Mouse (Mus musculus) spleen, adult 2 months (tissue): ENCODE measurements around the gene Tspan32. TPM values are rescaled to one million over a fixed set of nuclear protein-coding genes. Genes with fewer than 3 reads are reported as not detected.

Experiments
- DNase-seq, 2 experiments: peaks; one replicate each; pipeline versions ENCODE4 v3.0.0 to v3.0.0-alpha.2; 2012 to 2021; ENCODE audit warnings: low spot score in 2 of 2, low read depth in 1 of 2
- H3K27ac ChIP-seq: fragments of 200-500 bp; 2 replicates; pipeline ENCODE4 v1.5.1; 2012; ENCODE audit warnings: low read length, inconsistent platforms; ENCODE audit not compliant: insufficient read depth
- H3K27me3 ChIP-seq: fragments of 200-500 bp; 2 replicates; pipeline ENCODE4 v1.6.1; 2012; ENCODE audit warnings: mild to moderate bottlenecking, moderate library complexity, low read length, inconsistent platforms; ENCODE audit not compliant: control insufficient read depth, insufficient read depth
- H3K36me3 ChIP-seq: fragments of 200-500 bp; 2 replicates; pipeline ENCODE4 v1.6.1; 2012; ENCODE audit warnings: mild to moderate bottlenecking, low read length, inconsistent platforms; ENCODE audit not compliant: control insufficient read depth, insufficient read depth
- H3K4me1 ChIP-seq: fragments of 200-500 bp; 2 replicates; pipeline ENCODE4 v1.6.1; 2011; ENCODE audit warnings: inconsistent platforms; ENCODE audit not compliant: control insufficient read depth, insufficient read depth, insufficient read length
- H3K4me3 ChIP-seq: fragments of 200-500 bp; 2 replicates; pipeline ENCODE4 v1.5.1; 2011; ENCODE audit warnings: mild to moderate bottlenecking, inconsistent platforms; ENCODE audit not compliant: insufficient read depth, insufficient read length; ENCODE audit errors: extremely low read depth
- CTCF ChIP-seq: fragments of 200-500 bp; IDR thresholded peaks from 2 replicates; pipeline ENCODE4 v1.5.1; 2011; ENCODE audit warnings: mild to moderate bottlenecking, inconsistent platforms; ENCODE audit not compliant: insufficient read depth, insufficient read length, insufficient replicate concordance; ENCODE audit errors: extremely low read depth
- POLR2A ChIP-seq: fragments of 200-500 bp; IDR thresholded peaks from 2 replicates; pipeline ENCODE4 v1.6.1; 2011; ENCODE audit warnings: low read depth, low read length, inconsistent platforms
- WGBS: fragments of 180-500 bp; shearing (Covaris S2); methylation state at CpG from one replicate; pipeline ENCODE4 v1.1.7; 2018; 5-methylcytosine and 5-hydroxymethylcytosine counted together
- polyA plus RNA-seq: library from polyadenylated mRNA; depleted of rRNA; stranded (reverse); fragments of >200 nt; gene quantifications from 2 replicates; pipeline ENCODE4 v1.2.3, GENCODE M21; 2012

Tspan32 gene
- polyA plus RNA-seq, 1 experiment = 89.4 TPM

DNA sequence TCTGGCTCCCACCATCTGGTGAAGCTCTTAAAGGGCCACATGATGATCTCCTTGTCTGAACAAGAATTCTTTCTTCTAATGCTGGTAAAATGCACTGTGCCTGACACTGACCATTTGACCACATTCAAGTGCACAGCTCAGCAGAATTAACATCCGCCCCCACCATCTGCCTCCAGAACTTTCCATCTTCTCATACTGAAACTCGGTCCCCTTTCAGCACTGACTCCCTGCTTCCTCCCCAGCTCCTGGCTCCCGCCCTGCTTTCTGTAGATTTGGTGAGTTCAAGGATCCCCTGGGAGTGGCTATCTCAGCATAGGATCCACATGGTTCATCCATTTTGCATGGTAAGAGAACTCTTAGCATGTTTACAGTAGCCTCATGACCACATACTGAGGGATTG, 15.9 kb downstream of the Tspan32 start:
- Histone ChIP-seq H3K27me3 (no peaks in the 10 kb centered on the region), H3K27ac (peak overlapping the region; percentile 44), H3K36me3 (no peaks in the 10 kb centered on the region; the same call in 1 of the 2 replicates), H3K4me3 (no peak overlapping the region), H3K4me1 (peaks cover 21% of the 10 kb centered on the region; the same call in 1 of the 2 replicates)
- 68% methylated on average over 3 of the region's 3 CpGs for WGBS
- TF ChIP-seq CTCF (no peak), POLR2A (no peak)
- DNase-seq = no peak

DNA sequence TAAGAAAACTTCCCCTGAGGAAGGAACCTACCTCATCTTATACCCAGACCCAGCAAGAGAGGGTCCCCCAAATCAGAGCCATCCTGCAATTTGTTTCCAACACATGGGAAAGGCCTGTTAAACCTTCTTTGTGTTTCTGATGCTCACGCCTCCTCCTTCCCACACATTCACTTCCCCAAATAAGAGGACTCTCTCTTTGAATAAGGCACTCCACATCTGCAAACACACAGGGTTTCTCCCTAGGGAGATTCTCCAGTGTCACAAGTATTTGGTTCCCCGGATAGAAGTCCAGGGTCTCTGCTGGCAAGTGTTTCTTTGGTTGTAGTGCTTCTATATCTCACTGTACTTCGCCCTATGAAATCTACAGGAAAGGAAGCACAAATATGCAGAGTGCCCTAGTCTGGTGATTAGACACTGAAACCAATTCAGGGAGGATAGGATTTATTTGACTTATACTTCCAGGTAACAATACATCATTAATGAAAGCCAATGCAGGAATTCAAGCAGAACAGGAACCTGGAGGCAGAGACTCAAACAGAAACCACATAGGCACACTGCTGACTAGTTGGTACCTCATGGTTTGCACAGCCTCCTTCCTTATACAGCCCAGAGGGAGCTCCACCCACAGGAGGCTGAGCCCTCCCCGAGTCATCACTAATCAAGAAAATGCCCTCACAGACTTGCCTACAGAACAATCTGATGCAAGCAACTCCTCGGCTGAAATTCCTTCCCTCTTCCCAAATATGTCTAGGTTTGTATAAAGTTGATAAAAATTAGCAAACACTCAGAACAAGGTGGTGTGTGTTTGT, 16.7 kb downstream of the Tspan32 start:
- peaks cover 16% of the 10 kb centered on the region; the same call in 1 of the 2 replicates for H3K4me1 ChIP-seq
- no peaks in the 10 kb centered on the region for H3K27me3 ChIP-seq
- H3K36me3 ChIP-seq = no peaks in the 10 kb centered on the region; the same call in 1 of the 2 replicates
- WGBS = 54% methylated on average over 5 of the region's 5 CpGs
- no peak for DNase-seq
- H3K4me3 ChIP-seq = no peak overlapping the region
- TF ChIP-seq CTCF = no peak
- no peak for TF ChIP-seq POLR2A
- peak overlapping the region; percentile 32; the same call in 1 of the 2 replicates for H3K27ac ChIP-seq

DNA sequence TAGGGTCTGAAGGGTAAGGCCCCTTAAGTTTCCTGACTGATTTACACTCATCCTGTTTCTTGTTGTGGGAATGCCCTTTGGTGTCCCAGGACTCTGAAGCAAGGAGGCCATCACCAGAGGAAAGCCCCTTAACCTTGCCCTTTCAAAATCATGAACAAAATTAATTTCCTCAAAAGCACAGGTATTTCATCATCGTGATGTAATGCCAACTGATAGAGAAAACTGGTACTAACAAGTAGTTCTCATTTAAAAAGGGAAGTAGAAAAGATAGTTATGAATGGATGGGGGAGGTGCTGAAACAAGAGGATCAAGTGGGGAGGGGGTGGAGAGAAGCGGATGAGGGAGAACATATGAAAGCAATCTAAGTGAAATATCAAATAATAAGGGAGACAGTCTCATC, 18.7 kb downstream of the Tspan32 start:
- 51% methylated on average over 2 of the region's 2 CpGs for WGBS
- TF ChIP-seq CTCF = no peak
- TF ChIP-seq POLR2A = no peak
- H3K27me3 ChIP-seq = no peaks in the 10 kb centered on the region
- no peak overlapping the region for H3K27ac ChIP-seq
- H3K4me1 ChIP-seq = peaks cover 12% of the 10 kb centered on the region; the same call in 1 of the 2 replicates
- no peak overlapping the region for H3K4me3 ChIP-seq
- DNase-seq = peak in 1 of 2 experiments; percentile 33
- H3K36me3 ChIP-seq = no peaks in the 10 kb centered on the region; the same call in 1 of the 2 replicates

DNA sequence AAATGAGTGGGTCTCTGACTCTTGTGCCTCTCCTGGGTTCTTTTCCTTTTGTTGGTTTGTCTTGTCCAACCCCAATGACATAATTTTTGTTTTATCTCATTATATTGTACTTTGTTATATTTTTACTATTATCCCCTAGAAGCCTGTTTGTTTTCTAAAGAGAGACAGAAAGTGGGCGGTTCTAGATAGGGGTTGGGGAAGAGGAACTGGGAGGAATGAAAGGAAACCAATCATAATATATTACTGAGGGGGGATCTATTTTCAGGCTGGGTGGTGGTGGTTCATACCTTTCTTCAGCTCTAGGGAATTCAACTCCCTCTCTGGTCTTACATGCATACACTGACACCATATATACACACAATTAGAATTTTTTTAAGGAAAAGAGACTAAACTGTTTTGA, 19.4 kb downstream of the Tspan32 start:
- 44% methylated on average over 1 of the region's 1 CpGs for WGBS
- H3K36me3 ChIP-seq = no peaks in the 10 kb centered on the region
- no peak for DNase-seq
- no peak overlapping the region for H3K27ac ChIP-seq
- no peak overlapping the region for H3K4me3 ChIP-seq
- H3K4me1 ChIP-seq = peaks cover 12% of the 10 kb centered on the region; the same call in 1 of the 2 replicates
- TF ChIP-seq POLR2A = no peak
- TF ChIP-seq CTCF = no peak
- H3K27me3 ChIP-seq = no peaks in the 10 kb centered on the region

DNA sequence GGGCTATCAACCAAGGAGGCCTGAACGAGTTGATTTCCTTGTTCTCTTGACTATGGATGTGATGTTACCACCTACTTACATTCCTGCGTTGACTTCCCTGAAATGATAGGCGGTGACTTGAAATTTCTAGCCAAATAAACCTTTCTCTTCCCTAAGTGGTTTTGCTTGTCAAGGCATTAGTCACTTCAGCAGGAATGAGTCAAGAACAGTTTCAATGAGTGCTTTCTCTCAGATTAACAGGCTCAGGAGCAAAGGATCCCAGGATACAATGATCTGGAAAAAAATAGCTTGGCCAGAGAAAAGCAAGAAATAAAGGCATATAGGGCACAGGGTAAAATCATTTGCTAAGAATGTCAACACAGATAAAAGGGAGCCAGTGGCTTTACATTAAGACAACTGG, 20.6 kb downstream of the Tspan32 start:
- DNase-seq = no peak
- TF ChIP-seq CTCF (no peak), POLR2A (no peak)
- H3K4me1 ChIP-seq = peaks cover 12% of the 10 kb centered on the region; the same call in 1 of the 2 replicates
- no peaks in the 10 kb centered on the region for H3K27me3 ChIP-seq
- no peak overlapping the region for H3K4me3 ChIP-seq
- 88% methylated on average over 3 of the region's 3 CpGs for WGBS
- H3K27ac ChIP-seq = no peak overlapping the region
- H3K36me3 ChIP-seq = no peaks in the 10 kb centered on the region

DNA sequence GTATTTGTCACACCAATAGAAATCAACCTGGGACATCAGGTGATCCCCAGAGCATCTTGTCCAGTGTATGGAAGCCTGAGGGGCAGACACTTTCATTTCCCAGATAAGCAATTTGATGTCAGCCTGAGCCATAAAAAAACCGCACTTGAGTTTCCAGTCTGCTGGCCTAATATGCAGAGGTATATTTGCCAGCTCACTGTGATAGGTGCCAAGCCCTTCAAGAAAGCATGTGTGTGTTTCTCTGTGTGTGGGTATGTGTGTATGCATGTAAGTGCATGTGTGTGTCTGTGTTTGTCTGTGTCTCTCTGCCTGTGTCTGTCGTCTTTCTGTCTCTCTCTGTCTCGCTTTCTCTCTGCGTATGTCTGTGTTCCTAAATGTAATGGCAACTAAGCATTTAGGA, 22.4 kb downstream of the Tspan32 start:
- no peak for DNase-seq
- Histone ChIP-seq H3K4me1 (peaks cover 10% of the 10 kb centered on the region; the same call in 1 of the 2 replicates), H3K4me3 (no peak overlapping the region), H3K36me3 (no peaks in the 10 kb centered on the region), H3K27ac (no peak overlapping the region), H3K27me3 (no peaks in the 10 kb centered on the region)
- WGBS = 91% methylated on average over 4 of the region's 4 CpGs
- TF ChIP-seq POLR2A = no peak
- no peak for TF ChIP-seq CTCF

DNA sequence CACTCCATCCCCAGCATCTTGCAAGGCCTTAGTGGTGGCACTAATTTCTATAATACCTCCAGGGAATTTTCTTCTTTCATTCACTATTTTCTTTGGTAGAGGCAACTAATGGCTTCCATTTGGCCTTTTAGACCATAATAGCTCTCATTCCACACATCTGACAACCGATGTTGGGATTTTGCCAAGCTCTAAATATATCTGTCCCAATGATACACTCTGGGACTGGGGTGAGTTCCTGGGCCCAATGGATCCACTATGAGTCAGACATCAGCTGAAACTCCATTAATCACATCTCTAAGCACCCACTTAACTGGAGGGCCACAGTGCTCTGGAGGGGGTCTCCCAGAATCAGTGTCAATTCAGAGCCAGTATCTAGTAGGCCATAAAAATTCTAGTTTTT, 27.0 kb downstream of the Tspan32 start:
- H3K27ac ChIP-seq = no peak overlapping the region
- TF ChIP-seq CTCF = no peak
- TF ChIP-seq POLR2A = no peak
- 85% methylated on average over 1 of the region's 1 CpGs for WGBS
- no peaks in the 10 kb centered on the region for H3K36me3 ChIP-seq
- no peaks in the 10 kb centered on the region for H3K27me3 ChIP-seq
- H3K4me1 ChIP-seq = peaks cover 4% of the 10 kb centered on the region; the same call in 1 of the 2 replicates
- no peak overlapping the region for H3K4me3 ChIP-seq
- no peak for DNase-seq
